Mouse (Mus musculus) embryonic facial prominence, embryonic 11.5 days (tissue): ENCODE measurements around the gene Prss16. TPM values are rescaled to one million over a fixed set of nuclear protein-coding genes. Genes with fewer than 3 reads are reported as not detected.
A peak's percentile ranks its signal among the peaks of the same experiment; 100 is the strongest.

Source experiments
- ATAC-seq: fragments of 200-750 bp; cut with Nextera tagmentation; replicated peaks from 2 replicates; pipeline ENCODE4 v1.8.0; 2017; ENCODE audit warnings: low read depth; ENCODE audit not compliant: insufficient number of reproducible peaks, low FRiP score, low TSS enrichment
- DNase-seq: peaks from one replicate; pipeline ENCODE4 v3.0.0-alpha.2; 2015; ENCODE audit warnings: low spot score
- H3K27ac ChIP-seq: fragments of 300-500 bp; sonication (generic); replicated peaks from 2 replicates; pipeline ENCODE4 v1.5.1; 2014; ENCODE audit warnings: mild to moderate bottlenecking, low read depth, low read length, control low read depth
- H3K27me3 ChIP-seq: fragments of 300-500 bp; sonication (generic); 2 replicates; pipeline ENCODE4 v1.6.1; 2014; ENCODE audit warnings: mild to moderate bottlenecking, low read length, moderate library complexity, mixed read lengths; ENCODE audit not compliant: control insufficient read depth, insufficient read depth
- H3K36me3 ChIP-seq: fragments of 300-500 bp; sonication (generic); replicated peaks from 2 replicates; pipeline ENCODE4 v1.6.1; 2014; ENCODE audit warnings: low read depth, mild to moderate bottlenecking, low read length, moderate library complexity, mixed read lengths; ENCODE audit not compliant: control insufficient read depth, insufficient read depth
- H3K4me1 ChIP-seq: fragments of 300-500 bp; sonication (generic); 2 replicates; pipeline ENCODE4 v1.6.1; 2014; ENCODE audit warnings: low read length, mixed read lengths; ENCODE audit not compliant: control insufficient read depth, insufficient read depth
- H3K4me2 ChIP-seq: fragments of 300-500 bp; sonication (generic); 2 replicates; pipeline ENCODE4 v1.6.1; 2014; ENCODE audit warnings: low read depth, mild to moderate bottlenecking, control low read depth, low read length, moderate library complexity
- H3K4me3 ChIP-seq: fragments of 300-500 bp; sonication (generic); 2 replicates; pipeline ENCODE4 v1.5.1; 2014; ENCODE audit warnings: low read depth, low read length, control low read depth
- H3K9ac ChIP-seq: fragments of 300-500 bp; sonication (generic); replicated peaks from 2 replicates; pipeline ENCODE4 v1.6.1; 2014; ENCODE audit warnings: mild to moderate bottlenecking, control low read depth, low read length
- H3K9me3 ChIP-seq: fragments of 300-500 bp; sonication (generic); replicated peaks from 2 replicates; pipeline ENCODE4 v1.6.1; 2016; ENCODE audit warnings: mild to moderate bottlenecking, low read length, inconsistent platforms, mixed read lengths; ENCODE audit not compliant: control insufficient read depth
- WGBS: fragments of 180-500 bp; shearing (Covaris S2); extraction: QIAGEN DNeasy Blood & Tissue Kit; methylation state at CpG from one replicate; pipeline ENCODE4 v1.1.7; 2014; 5-methylcytosine and 5-hydroxymethylcytosine counted together
- polyA plus RNA-seq: library from polyadenylated mRNA; unstranded; fragments of >200 nt; fragmentation: Nextera tagmentation; extraction: Ambion mirVana; gene quantifications from 2 replicates; pipeline ENCODE4 v1.2.1, GENCODE M21; 2014

Gene Prss16
- polyA plus RNA-seq, 1 experiment from 2014 or later, result 0.50 TPM

- ATAC-seq, result 0 out of 2 replicates have a peak, but pooled peaks have one; percentile 17
- WGBS, result 2% methylated on average over 18 of the region's 18 CpGs
Measured at GRCm38 (mm10) chr13:22007121-22007510, 2.4 kb downstream of the Prss16 start.

DNA sequence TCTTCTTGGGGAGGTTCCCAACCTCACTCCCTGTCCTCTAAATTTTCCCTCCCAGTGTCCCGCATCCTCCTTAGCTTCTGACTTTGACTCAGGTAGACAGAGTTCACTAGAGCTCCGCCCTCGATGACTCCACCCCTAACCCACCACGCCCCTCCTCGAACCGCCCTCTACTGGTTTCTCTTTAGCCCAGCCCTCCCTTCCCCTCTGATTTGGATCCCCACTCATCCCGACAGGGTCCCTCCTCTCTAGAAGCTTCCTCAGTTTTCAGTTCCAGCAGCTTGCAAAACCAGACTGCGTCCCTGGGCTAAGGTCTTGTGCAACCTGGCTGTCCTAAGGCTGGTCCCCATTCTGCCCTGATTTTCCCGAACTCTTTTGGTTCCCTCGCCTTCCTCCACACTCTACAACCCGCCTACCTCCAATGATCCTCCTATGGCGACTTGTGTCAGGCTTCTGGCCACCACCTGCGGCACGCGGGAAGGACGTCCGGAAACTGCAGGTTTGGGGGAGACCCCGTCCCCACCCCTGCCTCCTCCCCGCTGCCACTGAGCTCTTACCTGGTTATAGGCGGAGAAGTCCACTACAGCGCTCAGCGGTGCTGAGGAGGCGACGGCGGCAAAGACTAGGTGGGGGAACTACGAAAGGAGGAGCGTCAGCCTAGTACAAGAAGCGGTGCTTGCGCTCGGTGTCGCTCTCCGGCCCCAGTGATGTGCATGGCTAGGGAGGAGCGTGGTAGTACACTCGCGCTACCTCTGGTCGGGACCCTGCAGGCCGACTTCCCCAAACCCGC is 3.0 kb downstream of the Prss16 start:
- Histone ChIP-seq H3K4me2 (peak overlapping the region; percentile 91), H3K4me1 (0 out of 2 replicates have a peak, but pooled peaks cover 3% of the 10 kb centered on the region), H3K27ac (no peak overlapping the region), H3K36me3 (no peaks in the 10 kb centered on the region), H3K4me3 (peak overlapping the region; percentile 47), H3K9me3 (no peaks in the 10 kb centered on the region), H3K27me3 (peaks cover 76% of the 10 kb centered on the region), H3K9ac (no peak overlapping the region)
- WGBS, result 0% methylated on average over 38 of the region's 38 CpGs
- ATAC-seq (peak; percentile 74), DNase-seq (peak; percentile 80)

More at GRCm38 (mm10) chr13:22007121-22007510, 2.4 kb downstream of the Prss16 start:
- Histone ChIP-seq H3K4me2 (peak overlapping the region; percentile 91), H3K36me3 (no peaks in the 10 kb centered on the region), H3K4me3 (peak overlapping the region; percentile 47), H3K27me3 (peaks cover 73% of the 10 kb centered on the region), H3K4me1 (0 out of 2 replicates have a peak, but pooled peaks cover 3% of the 10 kb centered on the region), H3K27ac (no peak overlapping the region), H3K9me3 (no peaks in the 10 kb centered on the region), H3K9ac (no peak overlapping the region)
- DNase-seq, result no peak

GRCm38 (mm10) chr13:22005605-22006333 is 3.8 kb downstream of the Prss16 start:
- Histone ChIP-seq H3K4me1 (0 out of 2 replicates have a peak, but pooled peaks cover 3% of the 10 kb centered on the region), H3K27me3 (peaks cover 78% of the 10 kb centered on the region), H3K4me2 (peak overlapping the region; percentile 91), H3K4me3 (peak overlapping the region; percentile 47), H3K9me3 (no peaks in the 10 kb centered on the region), H3K9ac (peak overlapping the region; percentile 44), H3K27ac (no peak overlapping the region), H3K36me3 (no peaks in the 10 kb centered on the region)
- ATAC-seq, result peak; percentile 81
- DNase-seq, result peak; percentile 50
- WGBS, result under 1% methylated on average over 45 of the region's 45 CpGs

DNA sequence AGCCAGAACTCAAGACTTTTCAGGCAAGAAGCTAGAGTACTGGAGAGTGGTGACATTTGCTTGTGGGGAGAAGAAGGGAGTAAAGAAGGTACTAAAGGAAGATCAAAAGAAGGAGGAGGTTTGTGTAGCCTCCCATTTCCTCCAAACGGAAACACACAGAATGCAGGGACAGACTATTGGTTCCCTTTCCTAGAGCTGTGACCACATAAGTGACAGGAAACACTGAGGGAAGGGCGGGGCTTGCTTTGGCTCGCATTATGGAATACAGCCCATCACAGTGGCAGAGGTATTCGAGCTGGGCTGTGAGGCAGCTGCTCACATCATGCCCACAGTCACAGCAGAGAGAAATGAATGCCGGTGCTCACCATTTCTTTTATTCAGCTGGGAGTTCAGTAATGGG is 7.7 kb downstream of the Prss16 start:
- ATAC-seq, result no peak
- H3K4me2 ChIP-seq, result no peak overlapping the region
- peaks cover 73% of the 10 kb centered on the region for H3K27me3 ChIP-seq
- H3K4me1 ChIP-seq, result 0 out of 2 replicates have a peak, but pooled peaks cover 2% of the 10 kb centered on the region
- no peak for DNase-seq
- no peak overlapping the region for H3K9ac ChIP-seq
- WGBS, result 28% methylated on average over 5 of the region's 5 CpGs
- no peak overlapping the region for H3K27ac ChIP-seq
- H3K4me3 ChIP-seq, result no peak overlapping the region
- no peaks in the 10 kb centered on the region for H3K9me3 ChIP-seq
- no peaks in the 10 kb centered on the region for H3K36me3 ChIP-seq

GRCm38 (mm10) chr13:22001346-22001745 is 8.2 kb downstream of the Prss16 start:
- no peaks in the 10 kb centered on the region for H3K36me3 ChIP-seq
- no peaks in the 10 kb centered on the region for H3K4me1 ChIP-seq
- H3K9me3 ChIP-seq, result no peaks in the 10 kb centered on the region
- ATAC-seq, result no peak
- no peak for DNase-seq
- peaks cover 70% of the 10 kb centered on the region for H3K27me3 ChIP-seq
- H3K4me2 ChIP-seq, result no peak overlapping the region
- 53% methylated on average over 2 of the region's 2 CpGs for WGBS
- no peak overlapping the region for H3K27ac ChIP-seq
- H3K9ac ChIP-seq, result no peak overlapping the region
- no peak overlapping the region for H3K4me3 ChIP-seq

DNA sequence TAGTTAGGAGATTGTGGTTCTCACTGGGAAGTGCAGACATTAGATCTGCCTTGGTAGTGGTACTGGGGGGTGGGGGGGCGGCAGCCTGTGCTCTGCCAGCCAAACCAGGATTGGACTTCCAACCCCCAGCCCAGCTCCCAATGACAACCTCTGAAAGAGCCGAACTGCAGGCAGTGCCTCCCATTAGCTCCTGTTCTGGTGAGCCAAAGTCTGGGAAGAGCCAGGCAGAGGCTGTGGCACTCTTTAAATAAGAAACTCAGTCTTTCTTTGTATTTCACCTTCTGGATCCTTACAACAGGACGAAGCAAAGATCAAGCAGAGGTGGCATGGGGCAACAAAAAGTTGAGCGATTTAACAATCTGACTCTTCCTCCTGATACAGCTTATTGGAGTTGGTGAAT is 10.4 kb downstream of the Prss16 start:
- WGBS, result 33% methylated on average over 4 of the region's 4 CpGs
- Histone ChIP-seq H3K4me1 (no peaks in the 10 kb centered on the region), H3K9ac (no peak overlapping the region), H3K4me3 (no peak overlapping the region), H3K27ac (no peak overlapping the region), H3K9me3 (no peaks in the 10 kb centered on the region), H3K36me3 (no peaks in the 10 kb centered on the region), H3K4me2 (no peak overlapping the region), H3K27me3 (peaks cover 57% of the 10 kb centered on the region)
- DNase-seq, result no peak
- no peak for ATAC-seq

DNA sequence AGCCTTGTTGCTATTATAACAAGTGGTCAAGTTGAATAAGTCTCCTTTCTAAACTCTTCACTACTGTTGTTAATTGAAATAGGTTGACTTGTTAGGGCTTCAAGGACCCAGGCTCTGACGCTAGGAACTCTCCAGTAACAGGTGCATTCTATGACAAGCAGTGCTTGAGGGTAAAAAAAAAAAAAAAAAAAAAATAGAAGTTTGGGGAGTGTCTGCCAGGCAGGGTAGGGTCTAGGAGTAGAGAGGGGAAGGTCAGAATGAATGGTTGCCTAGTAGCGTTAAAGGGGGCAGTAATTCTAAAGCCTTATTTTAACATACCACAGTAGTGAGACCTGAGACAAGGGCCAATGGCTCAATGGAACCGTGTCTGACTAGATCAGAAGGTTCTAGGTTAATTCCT is 11.1 kb downstream of the Prss16 start:
- WGBS, result 21% methylated on average over 3 of the region's 3 CpGs
- Histone ChIP-seq H3K9ac (no peak overlapping the region), H3K27ac (no peak overlapping the region), H3K27me3 (peaks cover 51% of the 10 kb centered on the region), H3K9me3 (no peaks in the 10 kb centered on the region), H3K4me2 (no peak overlapping the region), H3K4me3 (no peak overlapping the region), H3K36me3 (no peaks in the 10 kb centered on the region), H3K4me1 (no peaks in the 10 kb centered on the region)
- DNase-seq (no peak), ATAC-seq (no peak)

GRCm38 (mm10) chr13:21997821-21998220 is 11.7 kb downstream of the Prss16 start:
- 8% methylated on average over 4 of the region's 4 CpGs for WGBS
- ATAC-seq (no peak), DNase-seq (no peak)
- H3K36me3 ChIP-seq, result no peaks in the 10 kb centered on the region
- peaks cover 51% of the 10 kb centered on the region for H3K27me3 ChIP-seq
- no peaks in the 10 kb centered on the region for H3K4me1 ChIP-seq
- H3K9ac ChIP-seq, result no peak overlapping the region
- no peak overlapping the region for H3K4me3 ChIP-seq
- H3K4me2 ChIP-seq, result no peak overlapping the region
- H3K9me3 ChIP-seq, result no peaks in the 10 kb centered on the region
- no peak overlapping the region for H3K27ac ChIP-seq
